Mouse (Mus musculus): ENCODE measurements at regions not wholly inside any gene's neighbourhood (a gene's known extent, or its start where the extent isn't known, plus 50 kb on each side); places are given as distances from the start of the nearest gene placed in this dataset.

GRCm38 (mm10) chr11:35023813-35024212 is 97.2 kb upstream of the Slit3 start:
- H3K27ac ChIP-seq (ENCODE audit: insufficient read depth, low read length), result no peak overlapping the region
- 96% methylated on average over 4 of the region's 4 CpGs for WGBS
- H3K4me3 ChIP-seq (replicated peaks; ENCODE audit: insufficient read depth, low read depth, low read length), result no peak overlapping the region
- TF ChIP-seq CTCF (IDR thresholded peaks at IDR 0.05; ENCODE audit: borderline replicate concordance, insufficient read depth, low read depth, low read length) (no peak), POLR2A (IDR thresholded peaks at IDR 0.05; ENCODE audit: borderline replicate concordance, insufficient read depth, low read length) (no peak)
- no peaks in the 10 kb centered on the region for H3K27me3 ChIP-seq (ENCODE audit: control insufficient read depth, insufficient read depth, low read length)
- no peaks in the 10 kb centered on the region for H3K4me1 ChIP-seq (ENCODE audit: control insufficient read depth, insufficient read depth, low read length)
- DNase-seq, result no peak

- TF ChIP-seq POLR2A (IDR thresholded peaks at IDR 0.05; ENCODE audit: borderline replicate concordance, insufficient read depth, low read length), result no peak
- no peak for TF ChIP-seq CTCF (IDR thresholded peaks at IDR 0.05; ENCODE audit: borderline replicate concordance, insufficient read depth, low read depth, low read length)
- Histone ChIP-seq H3K4me1 (ENCODE audit: control insufficient read depth, insufficient read depth, low read length) (no peaks in the 10 kb centered on the region), H3K27me3 (ENCODE audit: control insufficient read depth, insufficient read depth, low read length) (no peaks in the 10 kb centered on the region), H3K4me3 (replicated peaks; ENCODE audit: insufficient read depth, low read depth, low read length) (no peak overlapping the region), H3K27ac (ENCODE audit: insufficient read depth, low read length) (no peak overlapping the region)
- no peak for DNase-seq
- WGBS, result 51% methylated on average over 3 of the region's 3 CpGs
Measured at GRCm38 (mm10) chr11:35021990-35022625, 98.9 kb upstream of the Slit3 start.

GRCm38 (mm10) chr11:35016998-35017397 is 104.0 kb upstream of the Slit3 start:
- no peak overlapping the region for H3K4me3 ChIP-seq (replicated peaks; ENCODE audit: insufficient read depth, low read depth, low read length)
- H3K27ac ChIP-seq (ENCODE audit: insufficient read depth, low read length), result no peak overlapping the region
- no peak for DNase-seq
- WGBS, result 83% methylated on average over 3 of the region's 3 CpGs
- H3K27me3 ChIP-seq (ENCODE audit: control insufficient read depth, insufficient read depth, low read length), result no peaks in the 10 kb centered on the region
- TF ChIP-seq CTCF (IDR thresholded peaks at IDR 0.05; ENCODE audit: borderline replicate concordance, insufficient read depth, low read depth, low read length), result no peak
- no peak for TF ChIP-seq POLR2A (IDR thresholded peaks at IDR 0.05; ENCODE audit: borderline replicate concordance, insufficient read depth, low read length)
- H3K4me1 ChIP-seq (ENCODE audit: control insufficient read depth, insufficient read depth, low read length), result no peaks in the 10 kb centered on the region

GRCm38 (mm10) chr11:35011521-35012476 is 109.2 kb upstream of the Slit3 start:
- Histone ChIP-seq H3K4me3 (replicated peaks; ENCODE audit: insufficient read depth, low read depth, low read length) (no peak overlapping the region), H3K4me1 (ENCODE audit: control insufficient read depth, insufficient read depth, low read length) (no peaks in the 10 kb centered on the region), H3K27ac (ENCODE audit: insufficient read depth, low read length) (no peak overlapping the region), H3K27me3 (ENCODE audit: control insufficient read depth, insufficient read depth, low read length) (no peaks in the 10 kb centered on the region)
- TF ChIP-seq CTCF (IDR thresholded peaks at IDR 0.05; ENCODE audit: borderline replicate concordance, insufficient read depth, low read depth, low read length), result no peak
- TF ChIP-seq POLR2A (IDR thresholded peaks at IDR 0.05; ENCODE audit: borderline replicate concordance, insufficient read depth, low read length), result no peak
- WGBS, result 57% methylated on average over 24 of the region's 24 CpGs
- DNase-seq, result no peak

- WGBS, result 33% methylated on average over 20 of the region's 20 CpGs
- TF ChIP-seq CTCF (IDR thresholded peaks at IDR 0.05; ENCODE audit: borderline replicate concordance, insufficient read depth, low read depth, low read length), result no peak
- no peak for TF ChIP-seq POLR2A (IDR thresholded peaks at IDR 0.05; ENCODE audit: borderline replicate concordance, insufficient read depth, low read length)
- no peak overlapping the region for H3K4me3 ChIP-seq (replicated peaks; ENCODE audit: insufficient read depth, low read depth, low read length)
- H3K4me1 ChIP-seq (ENCODE audit: control insufficient read depth, insufficient read depth, low read length), result no peaks in the 10 kb centered on the region
- no peak overlapping the region for H3K27ac ChIP-seq (ENCODE audit: insufficient read depth, low read length)
- DNase-seq, result peak in 1 of 2 experiments; percentile 11
- H3K27me3 ChIP-seq (ENCODE audit: control insufficient read depth, insufficient read depth, low read length), result no peaks in the 10 kb centered on the region
Measured at GRCm38 (mm10) chr11:35006773-35007567, 114.1 kb upstream of the Slit3 start.

GRCm38 (mm10) chr11:35005143-35005542 is 115.9 kb upstream of the Slit3 start:
- no peaks in the 10 kb centered on the region for H3K27me3 ChIP-seq (ENCODE audit: control insufficient read depth, insufficient read depth, low read length)
- no peak for TF ChIP-seq CTCF (IDR thresholded peaks at IDR 0.05; ENCODE audit: borderline replicate concordance, insufficient read depth, low read depth, low read length)
- no peak for TF ChIP-seq POLR2A (IDR thresholded peaks at IDR 0.05; ENCODE audit: borderline replicate concordance, insufficient read depth, low read length)
- WGBS, result 65% methylated on average over 3 of the region's 3 CpGs
- no peak overlapping the region for H3K27ac ChIP-seq (ENCODE audit: insufficient read depth, low read length)
- no peaks in the 10 kb centered on the region for H3K4me1 ChIP-seq (ENCODE audit: control insufficient read depth, insufficient read depth, low read length)
- DNase-seq, result no peak
- H3K4me3 ChIP-seq (replicated peaks; ENCODE audit: insufficient read depth, low read depth, low read length), result no peak overlapping the region

- TF ChIP-seq CTCF (IDR thresholded peaks at IDR 0.05; ENCODE audit: borderline replicate concordance, insufficient read depth, low read depth, low read length) (no peak), POLR2A (IDR thresholded peaks at IDR 0.05; ENCODE audit: borderline replicate concordance, insufficient read depth, low read length) (no peak)
- 42% methylated on average over 1 of the region's 1 CpGs for WGBS
- Histone ChIP-seq H3K4me3 (replicated peaks; ENCODE audit: insufficient read depth, low read depth, low read length) (no peak overlapping the region), H3K27me3 (ENCODE audit: control insufficient read depth, insufficient read depth, low read length) (no peaks in the 10 kb centered on the region), H3K27ac (ENCODE audit: insufficient read depth, low read length) (no peak overlapping the region), H3K4me1 (ENCODE audit: control insufficient read depth, insufficient read depth, low read length) (no peaks in the 10 kb centered on the region)
- no peak for DNase-seq
Measured at GRCm38 (mm10) chr11:35004431-35004830, 116.6 kb upstream of the Slit3 start.
